Mouse (Mus musculus) forebrain, embryonic 16.5 days (tissue): Measurements from ENCODE around the gene Ift122. TPM values are rescaled to one million over a fixed set of nuclear protein-coding genes. Genes with fewer than 3 reads are reported as not detected.
A peak's percentile ranks its signal among the peaks of the same experiment; 100 is the strongest.

Experiments used
- ATAC-seq: fragments of 200-750 bp; cut with Nextera tagmentation; 2 replicates; pipeline ENCODE4 v1.8.0; 2017; ENCODE audit warnings: mild to moderate bottlenecking, moderate library complexity
- H3K27ac ChIP-seq: fragments of 300-500 bp; sonication (generic); 2 replicates; pipeline ENCODE4 v1.5.1; 2014; ENCODE audit warnings: low read length, control low read depth
- H3K27me3 ChIP-seq: fragments of 300-500 bp; sonication (generic); replicated peaks from 2 replicates; pipeline ENCODE4 v1.6.1; 2014; ENCODE audit warnings: low read length; ENCODE audit not compliant: control insufficient read depth, insufficient read depth
- H3K36me3 ChIP-seq: fragments of 300-500 bp; sonication (generic); 2 replicates; pipeline ENCODE4 v1.6.1; 2014; ENCODE audit not compliant: control insufficient read depth, insufficient read depth
- H3K4me1 ChIP-seq: fragments of 300-500 bp; sonication (generic); replicated peaks from 2 replicates; pipeline ENCODE4 v1.6.1; 2014; ENCODE audit warnings: low read length; ENCODE audit not compliant: control insufficient read depth, insufficient read depth
- H3K4me2 ChIP-seq: fragments of 300-500 bp; sonication (generic); 2 replicates; pipeline ENCODE4 v1.6.1; 2014; ENCODE audit warnings: mild to moderate bottlenecking, low read length, control low read depth
- H3K4me3 ChIP-seq: fragments of 300-500 bp; sonication (generic); replicated peaks from 2 replicates; pipeline ENCODE4 v1.5.1; 2014; ENCODE audit warnings: mild to moderate bottlenecking, low read length, control low read depth
- H3K9ac ChIP-seq: fragments of 300-500 bp; sonication (generic); replicated peaks from 2 replicates; pipeline ENCODE4 v1.6.1; 2014; ENCODE audit warnings: low read depth, low read length, control low read depth
- H3K9me3 ChIP-seq: fragments of 300-500 bp; sonication (generic); 2 replicates; pipeline ENCODE4 v1.6.1; 2016; ENCODE audit warnings: low read length; ENCODE audit not compliant: control insufficient read depth
- WGBS: fragments of 180-500 bp; shearing (Covaris S2); extraction: QIAGEN DNeasy Blood & Tissue Kit; methylation state at CpG from one replicate; pipeline ENCODE4 v1.1.7; 2014; 5-methylcytosine and 5-hydroxymethylcytosine counted together
- polyA plus RNA-seq: library from polyadenylated mRNA; unstranded; fragments of >200 nt; fragmentation: Nextera tagmentation; extraction: Ambion mirVana; gene quantifications from 2 replicates; pipeline ENCODE4 v1.2.1, GENCODE M21; 2015

The Ift122 gene
- polyA plus RNA-seq, 1 experiment from 2014 or later, result 32.7 TPM

- Histone ChIP-seq H3K4me1 (no peaks in the 10 kb centered on the region), H3K9ac (no peak overlapping the region), H3K4me3 (no peak overlapping the region), H3K27ac (no peak overlapping the region), H3K9me3 (no peaks in the 10 kb centered on the region), H3K4me2 (no peak overlapping the region), H3K27me3 (no peaks in the 10 kb centered on the region), H3K36me3 (0 out of 2 replicates have a peak, but pooled peaks cover 2% of the 10 kb centered on the region)
- ATAC-seq, result no peak
Observed at GRCm38 (mm10) chr6:115884018-115884417, 30.7 kb downstream of the Ift122 start.

GRCm38 (mm10) chr6:115886894-115887293, 33.6 kb downstream of the Ift122 start:
- no peak overlapping the region for H3K4me2 ChIP-seq
- H3K27me3 ChIP-seq, result no peaks in the 10 kb centered on the region
- H3K4me1 ChIP-seq, result peaks cover 15% of the 10 kb centered on the region
- H3K9me3 ChIP-seq, result no peaks in the 10 kb centered on the region
- H3K4me3 ChIP-seq, result no peak overlapping the region
- 75% methylated on average over 4 of the region's 4 CpGs for WGBS
- ATAC-seq, result no peak
- H3K36me3 ChIP-seq, result 0 out of 2 replicates have a peak, but pooled peaks cover 2% of the 10 kb centered on the region
- no peak overlapping the region for H3K9ac ChIP-seq
- H3K27ac ChIP-seq, result no peak overlapping the region

- H3K36me3 ChIP-seq, result 0 out of 2 replicates have a peak, but pooled peaks cover 2% of the 10 kb centered on the region
- no peaks in the 10 kb centered on the region for H3K27me3 ChIP-seq
- H3K4me2 ChIP-seq, result no peak overlapping the region
- no peak overlapping the region for H3K27ac ChIP-seq
- no peaks in the 10 kb centered on the region for H3K9me3 ChIP-seq
- no peak overlapping the region for H3K9ac ChIP-seq
- peaks cover 22% of the 10 kb centered on the region for H3K4me1 ChIP-seq
- no peak for ATAC-seq
- 92% methylated on average over 3 of the region's 3 CpGs for WGBS
- H3K4me3 ChIP-seq, result no peak overlapping the region
Observed at GRCm38 (mm10) chr6:115888296-115888695, 35.0 kb downstream of the Ift122 start.

- WGBS, result 77% methylated on average over 8 of the region's 8 CpGs
- H3K9me3 ChIP-seq, result no peaks in the 10 kb centered on the region
- H3K4me1 ChIP-seq, result peaks cover 22% of the 10 kb centered on the region
- H3K27ac ChIP-seq, result peak overlapping the region; percentile 84
- no peak overlapping the region for H3K9ac ChIP-seq
- H3K36me3 ChIP-seq, result 0 out of 2 replicates have a peak, but pooled peaks cover 2% of the 10 kb centered on the region
- no peak overlapping the region for H3K4me2 ChIP-seq
- ATAC-seq, result no peak
- H3K4me3 ChIP-seq, result no peak overlapping the region
- no peaks in the 10 kb centered on the region for H3K27me3 ChIP-seq
Observed at GRCm38 (mm10) chr6:115890601-115891000, 37.3 kb downstream of the Ift122 start.

- peak overlapping the region; percentile 11 for H3K4me2 ChIP-seq
- H3K27ac ChIP-seq, result peak overlapping the region; percentile 84
- 0 out of 2 replicates have a peak, but pooled peaks cover 2% of the 10 kb centered on the region for H3K36me3 ChIP-seq
- peak; percentile 72 for ATAC-seq
- no peak overlapping the region for H3K4me3 ChIP-seq
- H3K9ac ChIP-seq, result no peak overlapping the region
- H3K27me3 ChIP-seq, result no peaks in the 10 kb centered on the region
- WGBS, result 48% methylated on average over 6 of the region's 6 CpGs
- H3K9me3 ChIP-seq, result no peaks in the 10 kb centered on the region
- peaks cover 22% of the 10 kb centered on the region for H3K4me1 ChIP-seq
Observed at GRCm38 (mm10) chr6:115891061-115891460, 37.8 kb downstream of the Ift122 start.

GRCm38 (mm10) chr6:115891497-115892061, 38.3 kb downstream of the Ift122 start:
- Histone ChIP-seq H3K9ac (no peak overlapping the region), H3K4me2 (peak overlapping the region; percentile 18), H3K4me1 (peaks cover 22% of the 10 kb centered on the region), H3K27me3 (no peaks in the 10 kb centered on the region), H3K36me3 (0 out of 2 replicates have a peak, but pooled peaks cover 2% of the 10 kb centered on the region), H3K9me3 (no peaks in the 10 kb centered on the region), H3K27ac (peak overlapping the region; percentile 84), H3K4me3 (no peak overlapping the region)
- peak; percentile 78 for ATAC-seq
- WGBS, result 7% methylated on average over 8 of the region's 8 CpGs

GRCm38 (mm10) chr6:115892363-115892762, 39.1 kb downstream of the Ift122 start:
- Histone ChIP-seq H3K27ac (peak overlapping the region; percentile 84), H3K4me3 (no peak overlapping the region), H3K9ac (no peak overlapping the region), H3K4me2 (no peak overlapping the region), H3K4me1 (peaks cover 22% of the 10 kb centered on the region), H3K27me3 (no peaks in the 10 kb centered on the region), H3K36me3 (0 out of 2 replicates have a peak, but pooled peaks cover 2% of the 10 kb centered on the region), H3K9me3 (no peaks in the 10 kb centered on the region)
- ATAC-seq, result no peak
- WGBS, result 22% methylated on average over 3 of the region's 3 CpGs

- Histone ChIP-seq H3K9me3 (no peaks in the 10 kb centered on the region), H3K4me1 (peaks cover 12% of the 10 kb centered on the region), H3K9ac (no peak overlapping the region), H3K4me2 (no peak overlapping the region), H3K27me3 (no peaks in the 10 kb centered on the region), H3K27ac (no peak overlapping the region), H3K4me3 (no peak overlapping the region), H3K36me3 (no peaks in the 10 kb centered on the region)
- ATAC-seq, result no peak
- 34% methylated on average over 1 of the region's 1 CpGs for WGBS
Observed at GRCm38 (mm10) chr6:115896346-115896745, 43.1 kb downstream of the Ift122 start.

GRCm38 (mm10) chr6:115897117-115897516, 43.8 kb downstream of the Ift122 start:
- Histone ChIP-seq H3K4me3 (no peak overlapping the region), H3K27ac (no peak overlapping the region), H3K9ac (no peak overlapping the region), H3K4me2 (no peak overlapping the region), H3K4me1 (peaks cover 6% of the 10 kb centered on the region), H3K9me3 (no peaks in the 10 kb centered on the region), H3K27me3 (no peaks in the 10 kb centered on the region), H3K36me3 (no peaks in the 10 kb centered on the region)
- no peak for ATAC-seq
- 80% methylated on average over 4 of the region's 4 CpGs for WGBS
